Mouse (Mus musculus) central nervous system, embryonic 11.5 days (tissue): ENCODE data around the gene Gm3739. TPM values are rescaled to one million over a fixed set of nuclear protein-coding genes. Genes with fewer than 3 reads are reported as not detected.

Source experiments
- polyA plus RNA-seq: library from polyadenylated mRNA; depleted of rRNA; stranded (reverse); fragments of >200 nt; gene quantifications from 2 replicates; pipeline ENCODE4 v1.2.3, GENCODE M21; 2012; rRNA removed

Gene Gm3739
- polyA plus RNA-seq: 1.6 and 4.3 TPM in 2 replicates

DNA sequence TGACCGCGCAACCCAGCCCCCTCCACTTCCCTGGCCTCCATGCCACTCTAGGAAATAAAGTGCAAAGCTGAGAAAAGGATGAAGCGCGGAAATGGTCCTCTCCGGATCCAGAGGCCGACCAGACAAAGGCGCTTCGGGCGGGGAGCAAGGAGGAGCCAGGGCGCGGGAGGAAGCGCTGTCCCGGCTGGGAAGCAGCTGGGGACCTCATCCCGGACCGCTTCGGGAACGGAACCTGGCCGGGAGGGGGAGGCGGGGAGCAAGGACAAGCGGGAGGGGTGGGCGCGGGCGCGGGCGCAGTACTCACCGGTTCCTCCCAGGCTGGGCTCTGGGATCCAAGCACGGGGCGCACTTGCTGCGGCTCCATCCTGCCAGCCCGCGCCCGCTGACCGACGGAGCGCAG is at the start of gene Gm3739:
Gene Gm3739 (minus strand): TSS at position 389 of the 400 bp plus-strand sequence.

DNA sequence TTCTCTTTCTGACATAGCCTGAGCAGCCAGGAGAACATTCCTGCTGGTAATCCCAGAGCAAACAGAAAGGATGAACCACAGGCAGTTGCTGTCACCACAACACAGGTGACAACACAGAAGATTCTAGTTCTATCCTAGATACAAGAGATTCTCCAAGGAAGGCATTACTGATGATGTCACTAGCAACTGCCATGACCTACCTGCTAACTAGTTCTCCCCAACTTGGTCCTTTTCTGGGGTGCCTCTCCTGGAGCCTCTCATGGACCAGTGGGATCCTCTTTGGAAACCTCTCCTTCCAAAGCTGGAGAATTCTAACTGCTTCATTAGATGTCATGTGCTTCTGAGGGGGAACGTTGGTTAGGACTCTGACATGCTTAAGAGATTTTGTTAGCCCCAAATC is 17.4 kb upstream of the Gm3739 start, which contains the start of gene Gm5797:
Gene Gm5797 (minus strand): TSS at position 101 of the 400 bp plus-strand sequence.

GRCm38 (mm10) chr14:7264614-7265013 is 50.2 kb downstream of the Gm3739 start, which contains the start of gene Gm3727:
Gm3727 (minus strand) TSS chr14:7264714.

Other genes starting within 250 kb of the Gm3739 start
- gene Gm3696, start 214.4 kb downstream of the Gm3739 start, polyA plus RNA-seq: 2.4 and 7.7 TPM in 2 replicates
- gene Gm6676, start 189.6 kb downstream of the Gm3739 start, polyA plus RNA-seq: 0.05 TPM in 1 of 2 replicates, not detected in the other
- gene Gm3512, start 140.5 kb downstream of the Gm3739 start, polyA plus RNA-seq: 1.5 and 5.7 TPM in 2 replicates
- gene Gm16434, start 120.5 kb downstream of the Gm3739 start, polyA plus RNA-seq: 0.05 TPM in 1 of 2 replicates, not detected in the other
- not detected in 2 replicates for gene Gm3727, start 50.3 kb downstream of the Gm3739 start, polyA plus RNA-seq
- not detected in 2 replicates for gene Gm5797, start 17.3 kb upstream of the Gm3739 start, polyA plus RNA-seq
- not detected in 2 replicates for gene Gm8374, start 50.1 kb upstream of the Gm3739 start, polyA plus RNA-seq
- gene Gm3755, start 135.9 kb upstream of the Gm3739 start, polyA plus RNA-seq: 0.04 TPM in 1 of 2 replicates, not detected in the other
- 3.3 and 6.8 TPM in 2 replicates for gene Gm3752, start 168.7 kb upstream of the Gm3739 start, polyA plus RNA-seq